ENCODE assay signal across 27 mouse cellular contexts in genomic region chr4:138892655-138893054, GRCm38 (mm10). TPM values are rescaled to one million over a fixed set of nuclear protein-coding genes. Genes with fewer than 3 reads are reported as not detected.
DNase-seq lines count a peak whose midpoint lies in the region; ATAC-seq and TF ChIP-seq lines count a peak whose summit lies in the region.
"Had no signal": no experiment of that assay in that cellular context is flagged by ENCODE, and none has a peak within 500 bp of the region (broad histone marks: within the 10 kb centered on the region; RNA-seq: fewer than 3 reads in every experiment).

No protein-coding gene starts in this region.

- peaks cover 42% of the 10 kb centered on the region for H3K36me3 ChIP-seq in E14TG2a.4 (ENCODE audit: insufficient read depth, low read length)
- peaks cover 60% of the 10 kb centered on the region for H3K36me3 ChIP-seq in embryonic facial prominence, embryonic 13.5 days

- 0 out of 2 replicates have a peak, but pooled peaks have one; percentile 56 for ATAC-seq in embryonic facial prominence, embryonic 13.5 days (ENCODE audit: insufficient number of reproducible peaks, insufficient read depth, low FRiP score, low TSS enrichment, low read depth)
- ATAC-seq: midbrain, embryonic 16.5 days had no signal

- H3K4me1 ChIP-seq in E14TG2a.4 (replicated peaks; ENCODE audit: low read depth, low read length): peaks cover 80% of the 10 kb centered on the region
- no peaks in the 10 kb centered on the region for H3K4me1 ChIP-seq in embryonic facial prominence, embryonic 13.5 days
- H3K4me1 ChIP-seq: hindbrain, embryonic 15.5 days; liver, embryonic 13.5 days had no signal

- intact Hi-C loops in heart, postnatal 14 days (cut with DNase I): no loop called here

- no peak overlapping the region for H3K4me2 ChIP-seq in embryonic facial prominence, embryonic 13.5 days
- H3K4me2 ChIP-seq: embryonic facial prominence, embryonic 12.5 days; hindbrain, embryonic 15.5 days; limb, embryonic 13.5 days; liver, embryonic 13.5 days had no signal

- no peak overlapping the region for H3K9ac ChIP-seq in embryonic facial prominence, embryonic 13.5 days
- H3K9ac ChIP-seq: embryonic facial prominence, embryonic 12.5 days; hindbrain, embryonic 15.5 days; limb, embryonic 13.5 days; liver, embryonic 13.5 days had no signal

- no peak for TF ChIP-seq CTCF in E14TG2a.4 (conservative IDR thresholded peaks at IDR 0.05; ENCODE audit: low read length)

- 63% methylated on average over 6 of the region's 6 CpGs for WGBS in embryonic facial prominence, embryonic 13.5 days

- H3K9me3 ChIP-seq in E14TG2a.4 (ENCODE audit: low read length): no peaks in the 10 kb centered on the region
- H3K9me3 ChIP-seq in embryonic facial prominence, embryonic 13.5 days: no peaks in the 10 kb centered on the region
- H3K9me3 ChIP-seq: embryonic facial prominence, embryonic 12.5 days; hindbrain, embryonic 15.5 days; limb, embryonic 13.5 days; liver, embryonic 13.5 days had no signal

- peak; percentile 34 for DNase-seq in gastrocnemius, adult 18-20 months (ENCODE audit: low spot score)
- no peak for DNase-seq in gastrocnemius, adult 8-10 months (ENCODE audit: low spot score in 2 of 2)
- DNase-seq in lung, postnatal 25 days (ENCODE audit: low spot score): peak; percentile 63
- no peak for DNase-seq in yolk sac, embryonic 10.5 days (ENCODE audit: low spot score)
- no peak for DNase-seq in heart, postnatal 14 days
- DNase-seq: adrenal gland, adult 2 months; gastrocnemius, postnatal 10 days; heart, adult 2 months; heart, postnatal 4 days; kidney, adult 11 months; liver, embryonic 13.5 days; right cerebral cortex, postnatal 25 days; thymus, postnatal 36 days had no signal

- peak overlapping the region; percentile 46; the same call in 1 of the 2 replicates for H3K4me3 ChIP-seq in E14TG2a.4 (replicated peaks; ENCODE audit: low read length)
- H3K4me3 ChIP-seq in embryonic facial prominence, embryonic 13.5 days: no peak overlapping the region
- H3K4me3 ChIP-seq: embryonic facial prominence, embryonic 12.5 days; heart, adult 2 months; hindbrain, embryonic 15.5 days; limb, embryonic 13.5 days; liver, embryonic 13.5 days had no signal

- H3K27me3 ChIP-seq in E14TG2a.4 (ENCODE audit: insufficient read depth, low read length): no peaks in the 10 kb centered on the region
- no peaks in the 10 kb centered on the region for H3K27me3 ChIP-seq in embryonic facial prominence, embryonic 13.5 days
- H3K27me3 ChIP-seq: embryonic facial prominence, embryonic 12.5 days; hindbrain, embryonic 15.5 days; limb, embryonic 13.5 days; liver, embryonic 13.5 days had no signal

- no peak overlapping the region for H3K27ac ChIP-seq in embryonic facial prominence, embryonic 13.5 days
- H3K27ac ChIP-seq: embryonic facial prominence, embryonic 12.5 days; heart, adult 2 months; hindbrain, embryonic 15.5 days; kidney, postnatal 0 days; limb, embryonic 13.5 days; liver, embryonic 13.5 days had no signal

RNA-seq across cellular contexts. Expression of gene Pla2g2e, which starts 14.9 kb away (rescaled TPM):
- not detected for total RNA-seq in gastrocnemius, adult 18-20 months (2021)
- not detected for total RNA-seq in gastrocnemius, adult 8-10 months (2022)
- polyA plus RNA-seq in embryonic facial prominence, embryonic 13.5 days (2015; fragmentation: Nextera tagmentation; extraction: Ambion mirVana): not detected in 2 replicates
- total RNA-seq in heart, postnatal 14 days (2021): 1 to 10 TPM; 1.4 TPM
- total RNA-seq: gastrocnemius, postnatal 10 days; layer of hippocampus, postnatal 25 days; left cerebral cortex, postnatal 10 days; neutrophil, adult 5-6 weeks had no signal
- polyA plus RNA-seq: embryonic facial prominence, embryonic 12.5 days; forebrain, embryonic 11.5 days; heart, embryonic 14.5 days; hindbrain, embryonic 15.5 days; kidney, postnatal 0 days; limb, embryonic 13.5 days; liver, embryonic 13.5 days; lung, embryonic 16.5 days; midbrain, embryonic 16.5 days had no signal

RNA-seq across cellular contexts. Expression of gene Gm13030, which starts 18.9 kb away (rescaled TPM):
- total RNA-seq in gastrocnemius, adult 18-20 months (2021): not detected
- not detected for total RNA-seq in gastrocnemius, adult 8-10 months (2022)
- polyA plus RNA-seq in embryonic facial prominence, embryonic 13.5 days (2015; fragmentation: Nextera tagmentation; extraction: Ambion mirVana): not detected in 2 replicates
- not detected for total RNA-seq in heart, postnatal 14 days (2021)
- total RNA-seq: adrenal gland, adult 2 months; gastrocnemius, postnatal 10 days; heart, adult 2 months; heart, postnatal 4 days; layer of hippocampus, postnatal 25 days; left cerebral cortex, postnatal 10 days; neutrophil, adult 5-6 weeks had no signal
- polyA plus RNA-seq: adrenal gland, adult 2 months; C2C12; embryonic facial prominence, embryonic 12.5 days; forebrain, embryonic 11.5 days; heart, adult 2 months; heart, embryonic 14.5 days; hindbrain, embryonic 15.5 days; kidney, postnatal 0 days; limb, embryonic 13.5 days; liver, embryonic 13.5 days; lung, embryonic 16.5 days; midbrain, embryonic 16.5 days had no signal

RNA-seq across cellular contexts. Expression of gene Otud3, which starts 21.1 kb away (rescaled TPM):
- 10 to 100 TPM; 16.2 to 17.6 TPM for total RNA-seq in gastrocnemius, adult 18-20 months (2021)
- total RNA-seq in gastrocnemius, adult 8-10 months (2022): 10 to 100 TPM; 16.6 to 22.7 (median 19.5) TPM
- polyA plus RNA-seq in embryonic facial prominence, embryonic 13.5 days (2015; fragmentation: Nextera tagmentation; extraction: Ambion mirVana): 2.7 and 2.8 TPM in 2 replicates
- 10 to 100 TPM in 1 of 2 experiments, 1 to 10 TPM in 1; 9.4 to 10.0 TPM for total RNA-seq in heart, postnatal 14 days (2021)

RNA-seq across cellular contexts. Expression of gene Pla2g5, which starts 29.4 kb away (rescaled TPM):
- 1 to 10 TPM; 1.6 to 5.4 TPM for total RNA-seq in gastrocnemius, adult 18-20 months (2021)
- 1 to 10 TPM in 3 of 4 experiments, under 1 TPM in 1; 0.94 to 7.7 (median 3.9) TPM for total RNA-seq in gastrocnemius, adult 8-10 months (2022)
- polyA plus RNA-seq in embryonic facial prominence, embryonic 13.5 days (2015; fragmentation: Nextera tagmentation; extraction: Ambion mirVana): 0.53 and 0.65 TPM in 2 replicates
- 10 to 100 TPM; 22.4 to 30.4 TPM for total RNA-seq in heart, postnatal 14 days (2021)
- total RNA-seq: neutrophil, adult 5-6 weeks had no signal
- polyA plus RNA-seq: liver, embryonic 13.5 days had no signal

Comparison
In these comparisons a context has a peak if more than half of its experiments do, and no peak if none do; other contexts are left out.
1. DNase-seq: peak in gastrocnemius, adult 18-20 months (single experiment) and lung, postnatal 25 days (single experiment); none in gastrocnemius, adult 8-10 months (0 of 2), yolk sac, embryonic 10.5 days (single experiment) and heart, postnatal 14 days (0 of 2).